Mouse (Mus musculus) hindbrain, embryonic 16.5 days (tissue): ENCODE results near the gene Eri2. TPM values are rescaled to one million over a fixed set of nuclear protein-coding genes. Genes with fewer than 3 reads are reported as not detected.
"Not testable (repeated sequence)": the region's sequence is repeated elsewhere in the genome, so short reads cannot be mapped to it uniquely, and the experiment has no call there.

Experiments used
- ATAC-seq: fragments of 200-750 bp; cut with Nextera tagmentation; 2 replicates; pipeline ENCODE4 v1.8.0; 2017; ENCODE audit warnings: moderate TSS enrichment, moderate library complexity
- H3K27ac ChIP-seq: fragments of 300-500 bp; sonication (generic); 2 replicates; pipeline ENCODE4 v1.5.1; 2014; ENCODE audit warnings: low read depth, mild to moderate bottlenecking, control low read depth, low read length, moderate library complexity
- H3K27me3 ChIP-seq: fragments of 300-500 bp; sonication (generic); replicated peaks from 2 replicates; pipeline ENCODE4 v1.6.1; 2014; ENCODE audit warnings: low read length; ENCODE audit not compliant: control insufficient read depth, insufficient read depth
- H3K36me3 ChIP-seq: fragments of 300-500 bp; sonication (generic); 2 replicates; pipeline ENCODE4 v1.6.1; 2014; ENCODE audit warnings: mild to moderate bottlenecking, low read length, moderate library complexity, mixed read lengths; ENCODE audit not compliant: control insufficient read depth, insufficient read depth
- H3K4me1 ChIP-seq: fragments of 300-500 bp; sonication (generic); 2 replicates; pipeline ENCODE4 v1.6.1; 2014; ENCODE audit warnings: low read depth, low read length; ENCODE audit not compliant: control insufficient read depth, insufficient read depth
- H3K4me2 ChIP-seq: fragments of 300-500 bp; sonication (generic); 2 replicates; pipeline ENCODE4 v1.6.1; 2014; ENCODE audit warnings: mild to moderate bottlenecking, low read length, control low read depth, moderate library complexity
- H3K4me3 ChIP-seq: fragments of 300-500 bp; sonication (generic); 2 replicates; pipeline ENCODE4 v1.5.1; 2014; ENCODE audit warnings: mild to moderate bottlenecking, low read length, control low read depth, moderate library complexity
- H3K9ac ChIP-seq: fragments of 300-500 bp; sonication (generic); 2 replicates; pipeline ENCODE4 v1.6.1; 2014; ENCODE audit warnings: low read depth, mild to moderate bottlenecking, control low read depth, low read length, moderate library complexity
- H3K9me3 ChIP-seq: fragments of 300-500 bp; sonication (generic); 2 replicates; pipeline ENCODE4 v1.6.1; 2014; ENCODE audit warnings: mild to moderate bottlenecking, low read length, moderate library complexity; ENCODE audit not compliant: control insufficient read depth
- WGBS: fragments of 180-500 bp; shearing (Covaris S2); extraction: QIAGEN DNeasy Blood & Tissue Kit; methylation state at CpG from one replicate; pipeline ENCODE4 v1.1.7; 2014; 5-methylcytosine and 5-hydroxymethylcytosine counted together
- polyA plus RNA-seq: library from polyadenylated mRNA; unstranded; fragments of >200 nt; fragmentation: Nextera tagmentation; extraction: Ambion mirVana; gene quantifications from 2 replicates; pipeline ENCODE4 v1.2.1, GENCODE M21; 2015

Eri2 gene
- polyA plus RNA-seq, 1 experiment from 2014 or later: 14.8 TPM

DNA sequence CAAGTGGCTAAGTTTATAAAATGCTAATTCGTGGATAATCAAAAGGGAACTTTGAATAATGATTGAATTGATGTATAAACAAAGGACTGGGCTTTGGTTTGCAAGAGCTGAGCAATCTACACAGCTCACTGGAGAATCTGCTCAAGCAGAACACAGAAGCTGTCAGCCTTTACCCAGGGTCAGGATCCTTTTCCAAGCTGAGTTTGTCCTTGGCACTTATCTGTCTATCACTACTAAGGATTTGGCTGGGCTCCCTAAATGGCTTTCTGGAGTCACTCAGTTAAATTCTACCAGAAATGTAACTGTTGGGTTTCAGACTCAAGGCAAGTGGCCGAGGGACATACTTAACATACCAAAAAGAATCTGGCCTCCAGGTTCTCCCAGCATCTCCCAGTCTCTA is 43.9 kb downstream of the Eri2 start:
- no peak overlapping the region for H3K4me3 ChIP-seq
- H3K9ac ChIP-seq: no peak overlapping the region
- no peak overlapping the region for H3K4me2 ChIP-seq
- no peaks in the 10 kb centered on the region for H3K9me3 ChIP-seq
- no peaks in the 10 kb centered on the region for H3K36me3 ChIP-seq
- no peaks in the 10 kb centered on the region for H3K27me3 ChIP-seq
- WGBS: 76% methylated on average over 2 of the region's 2 CpGs
- H3K4me1 ChIP-seq: no peaks in the 10 kb centered on the region
- ATAC-seq: no peak
- no peak overlapping the region for H3K27ac ChIP-seq

DNA sequence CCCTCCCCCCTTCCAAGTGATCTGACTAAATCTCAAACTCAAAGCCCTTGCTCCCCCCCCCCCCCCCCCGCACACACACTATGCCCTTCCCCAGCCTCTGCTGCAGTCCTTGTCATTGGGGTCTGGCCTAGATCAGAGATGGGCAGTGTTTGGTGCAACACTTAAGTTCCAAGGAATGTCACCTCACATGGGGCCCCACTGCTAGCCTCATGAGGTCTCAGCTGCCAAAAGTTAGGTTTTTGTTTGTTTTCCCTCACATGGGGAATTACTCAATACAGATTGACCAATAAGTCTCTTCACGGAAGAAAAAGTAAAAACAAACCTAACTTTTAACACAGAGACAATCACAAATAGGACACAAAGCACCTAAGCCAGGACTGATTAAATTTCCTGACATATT is 45.1 kb downstream of the Eri2 start:
- no peak overlapping the region for H3K9ac ChIP-seq
- H3K4me2 ChIP-seq: no peak overlapping the region
- H3K27ac ChIP-seq: no peak overlapping the region
- H3K4me1 ChIP-seq: peaks cover 3% of the 10 kb centered on the region; the same call in 1 of the 2 replicates
- 83% methylated on average over 1 of the region's 2 CpGs for WGBS
- no peak for ATAC-seq
- H3K9me3 ChIP-seq: no peaks in the 10 kb centered on the region
- H3K36me3 ChIP-seq: no peaks in the 10 kb centered on the region
- H3K4me3 ChIP-seq: no peak overlapping the region
- H3K27me3 ChIP-seq: no peaks in the 10 kb centered on the region

DNA sequence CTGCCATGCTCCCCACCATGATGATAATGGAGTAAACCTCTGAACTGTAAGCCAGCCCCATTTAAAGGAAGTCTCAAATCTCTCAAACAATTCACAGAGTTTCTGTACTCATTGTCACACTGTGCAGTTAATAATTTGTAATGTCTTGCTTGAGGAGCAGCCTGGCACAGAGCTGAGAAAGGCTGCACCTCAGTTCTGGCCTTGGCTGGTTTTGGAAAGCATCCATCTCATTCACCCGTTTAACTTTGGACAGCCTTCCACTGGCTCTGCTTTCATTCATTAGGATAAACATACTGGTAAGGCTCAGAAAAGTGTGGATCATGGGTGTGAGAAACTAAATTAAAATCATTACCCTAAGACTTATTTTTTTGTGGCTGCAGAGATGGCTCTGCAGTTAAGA is 48.0 kb downstream of the Eri2 start:
- H3K9me3 ChIP-seq: no peaks in the 10 kb centered on the region
- no peak for ATAC-seq
- H3K27me3 ChIP-seq: no peaks in the 10 kb centered on the region
- H3K27ac ChIP-seq: no peak overlapping the region
- H3K4me3 ChIP-seq: no peak overlapping the region
- no peaks in the 10 kb centered on the region for H3K36me3 ChIP-seq
- 52% methylated on average over 1 of the region's 1 CpGs for WGBS
- H3K4me1 ChIP-seq: peaks cover 3% of the 10 kb centered on the region; the same call in 1 of the 2 replicates
- no peak overlapping the region for H3K9ac ChIP-seq
- no peak overlapping the region for H3K4me2 ChIP-seq

DNA sequence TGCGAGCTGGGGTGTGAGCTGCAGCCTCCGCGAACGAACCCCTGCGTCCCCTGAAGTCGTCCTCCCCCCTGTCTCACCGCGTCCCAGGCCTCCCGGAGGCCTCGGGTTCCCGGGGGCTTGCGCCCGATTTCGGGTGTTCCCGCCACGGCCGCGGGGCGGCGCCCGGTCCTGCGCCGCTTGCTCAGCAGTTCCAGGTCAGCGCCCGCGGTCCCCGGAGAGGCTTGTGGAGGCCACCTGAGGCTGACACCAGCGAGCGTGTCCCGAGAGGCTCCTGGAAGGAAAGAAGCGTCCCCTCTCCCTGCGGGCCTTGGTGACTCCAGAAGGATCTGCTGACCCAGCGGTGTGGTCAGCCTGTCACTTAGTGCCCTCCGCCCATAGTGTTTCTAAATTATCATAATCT is 49.5 kb downstream of the Eri2 start:
- 7% methylated on average over 28 of the region's 34 CpGs for WGBS
- Histone ChIP-seq H3K27me3 (no peaks in the 10 kb centered on the region), H3K9ac (peak overlapping the region; percentile 41; the same call in 1 of the 2 replicates), H3K4me3 (no peak overlapping the region), H3K36me3 (no peaks in the 10 kb centered on the region), H3K27ac (no peak overlapping the region), H3K4me1 (peaks cover 3% of the 10 kb centered on the region; the same call in 1 of the 2 replicates), H3K4me2 (peak overlapping the region; percentile 43), H3K9me3 (no peaks in the 10 kb centered on the region)
- ATAC-seq: no peak

DNA sequence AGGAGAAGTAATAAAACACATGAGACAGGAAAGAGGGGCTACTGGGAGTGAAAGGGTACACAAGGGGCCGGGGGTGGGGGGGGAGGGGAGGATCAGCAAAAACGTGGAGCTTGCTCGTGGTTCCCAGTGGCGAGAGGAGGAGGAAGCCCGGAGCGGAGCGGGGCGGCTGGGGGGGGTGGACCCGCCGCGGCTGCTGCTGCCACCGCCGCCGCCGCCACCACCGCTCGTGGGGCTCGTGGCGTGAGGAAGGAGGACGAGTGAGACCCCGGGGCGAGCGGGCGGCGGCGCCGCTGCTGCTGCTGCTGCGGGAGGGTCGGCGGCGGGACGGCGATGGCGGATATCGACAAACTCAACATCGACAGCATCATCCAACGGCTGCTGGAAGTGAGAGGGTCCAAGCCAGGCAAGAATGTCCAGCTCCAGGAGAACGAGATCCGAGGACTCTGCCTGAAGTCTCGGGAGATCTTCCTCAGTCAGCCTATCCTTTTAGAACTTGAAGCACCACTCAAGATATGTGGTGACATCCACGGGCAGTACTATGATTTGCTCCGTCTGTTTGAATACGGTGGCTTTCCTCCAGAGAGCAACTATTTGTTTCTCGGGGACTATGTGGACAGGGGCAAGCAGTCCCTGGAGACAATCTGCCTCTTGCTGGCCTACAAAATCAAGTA is 53.9 kb downstream of the Eri2 start:
- not testable (repeated sequence) for H3K9me3 ChIP-seq, H3K27ac ChIP-seq, H3K27me3 ChIP-seq, H3K36me3 ChIP-seq, H3K4me1 ChIP-seq
- WGBS: 2% methylated on average over 26 of the region's 44 CpGs
- Histone ChIP-seq H3K4me2 (peak overlapping the region; percentile 55), H3K9ac (peak overlapping the region; percentile 48; the same call in 1 of the 2 replicates), H3K4me3 (peak overlapping the region; percentile 40)
- ATAC-seq: peak; percentile 73; the same call in 1 of the 2 replicates

DNA sequence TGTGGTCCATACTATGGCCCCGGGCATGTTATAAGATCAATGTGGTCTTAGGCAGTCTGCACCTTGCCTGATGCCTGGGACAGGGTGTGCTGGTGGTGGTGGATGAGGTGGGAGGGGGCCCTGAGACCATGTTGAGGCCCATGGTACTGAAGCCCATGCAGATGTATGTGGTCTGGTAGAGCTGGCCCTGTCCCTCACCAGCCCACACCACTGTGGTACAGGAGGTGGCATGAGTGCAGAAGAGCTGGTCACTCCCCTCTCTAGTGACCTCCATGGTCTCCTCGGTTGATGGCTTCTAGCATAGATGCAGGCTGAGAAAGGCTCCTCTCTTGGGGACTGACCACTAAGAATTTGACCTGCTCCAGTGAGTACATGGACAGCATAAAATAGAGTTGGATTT is 55.0 kb downstream of the Eri2 start:
- no peak for ATAC-seq
- Histone ChIP-seq H3K4me3 (no peak overlapping the region), H3K9me3 (no peaks in the 10 kb centered on the region), H3K4me2 (no peak overlapping the region), H3K27ac (no peak overlapping the region), H3K4me1 (no peaks in the 10 kb centered on the region), H3K9ac (no peak overlapping the region), H3K27me3 (no peaks in the 10 kb centered on the region), H3K36me3 (no peaks in the 10 kb centered on the region)
- WGBS: 83% methylated on average over 2 of the region's 2 CpGs

DNA sequence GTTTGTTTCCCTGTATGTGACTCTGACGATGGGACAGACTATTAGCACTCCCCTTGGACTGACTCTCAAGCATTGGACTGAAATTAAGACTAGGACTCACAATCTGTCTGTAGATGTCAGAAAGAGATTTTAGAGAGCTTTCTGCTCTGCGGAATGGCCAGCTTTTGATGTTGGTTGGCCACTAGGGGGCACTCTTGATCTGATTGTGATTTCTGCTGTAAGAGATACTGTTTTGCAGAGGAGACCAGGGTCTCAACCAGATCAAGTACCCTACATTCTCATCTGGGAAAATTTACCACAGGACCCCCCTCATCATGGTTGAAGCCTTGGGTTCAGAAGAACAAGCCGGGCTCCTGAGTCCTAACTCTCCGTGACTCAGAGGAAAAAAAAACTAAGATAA is 62.6 kb downstream of the Eri2 start:
- H3K9me3 ChIP-seq, H3K4me3 ChIP-seq, H3K27me3 ChIP-seq, H3K36me3 ChIP-seq, ATAC-seq, H3K27ac ChIP-seq, H3K4me2 ChIP-seq, H3K9ac ChIP-seq, H3K4me1 ChIP-seq: not testable (repeated sequence)
- WGBS: 81% methylated on average over 4 of the region's 4 CpGs

DNA sequence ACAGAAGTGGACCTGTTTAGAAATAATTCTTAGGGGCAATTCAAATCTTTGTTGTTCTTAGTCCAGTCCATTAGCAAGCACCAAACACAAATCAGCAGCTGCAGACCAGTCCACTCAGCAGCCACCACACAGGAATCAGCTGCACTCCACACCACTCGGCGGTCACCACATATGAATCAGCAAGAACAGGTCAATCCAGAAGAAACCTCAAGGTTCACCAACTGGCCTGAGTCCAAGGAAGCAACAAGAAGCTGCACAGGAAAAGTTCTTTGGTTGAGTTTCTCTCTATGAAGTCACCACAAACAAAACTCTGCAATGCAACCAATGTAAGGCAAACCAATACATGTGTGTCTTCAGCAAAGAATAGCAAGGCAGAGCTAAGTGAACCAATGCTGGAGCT is 66.2 kb downstream of the Eri2 start:
- 93% methylated on average over 2 of the region's 2 CpGs for WGBS
- H3K4me3 ChIP-seq: no peak overlapping the region
- H3K36me3 ChIP-seq: no peaks in the 10 kb centered on the region
- H3K9me3 ChIP-seq: no peaks in the 10 kb centered on the region
- no peak for ATAC-seq
- 0 out of 2 replicates have a peak, but pooled peaks cover 2% of the 10 kb centered on the region for H3K27me3 ChIP-seq
- H3K9ac ChIP-seq: no peak overlapping the region
- no peaks in the 10 kb centered on the region for H3K4me1 ChIP-seq
- no peak overlapping the region for H3K27ac ChIP-seq
- H3K4me2 ChIP-seq: no peak overlapping the region

DNA sequence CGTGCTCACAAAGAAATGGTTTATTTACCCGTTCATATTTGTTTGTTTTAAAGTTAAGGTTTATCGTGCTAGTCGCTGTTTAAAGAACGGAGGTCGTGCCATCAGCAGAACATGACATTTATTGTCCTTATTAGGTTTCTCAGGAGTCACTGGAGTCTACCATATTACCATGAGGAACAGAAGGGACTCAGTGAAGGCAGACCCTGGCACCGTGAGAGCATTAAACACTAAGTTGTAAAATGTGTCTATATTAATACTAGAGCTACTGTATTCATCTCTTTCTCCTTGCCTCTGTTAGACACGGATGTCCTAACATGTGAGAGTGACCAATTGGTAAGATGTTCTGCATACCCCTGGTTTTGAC is 72.9 kb downstream of the Eri2 start:
- 0 out of 2 replicates have a peak, but pooled peaks cover 2% of the 10 kb centered on the region for H3K27me3 ChIP-seq
- peak overlapping the region; percentile 16 for H3K9ac ChIP-seq
- H3K4me2 ChIP-seq: peak overlapping the region; percentile 51
- H3K4me1 ChIP-seq: peaks cover 3% of the 10 kb centered on the region
- H3K4me3 ChIP-seq: peak overlapping the region; percentile 72
- H3K9me3 ChIP-seq: no peaks in the 10 kb centered on the region
- peaks cover 24% of the 10 kb centered on the region for H3K36me3 ChIP-seq
- peak; percentile 65 for ATAC-seq
- no peak overlapping the region for H3K27ac ChIP-seq
- 13% methylated on average over 8 of the region's 8 CpGs for WGBS
